Mouse (Mus musculus) lung, embryonic 16.5 days (tissue): ENCODE measurements around the gene Tmem59l. TPM values are rescaled to one million over a fixed set of nuclear protein-coding genes. Genes with fewer than 3 reads are reported as not detected.

ENCODE experiments used
- ATAC-seq: fragments of 200-750 bp; cut with Nextera tagmentation; 2 replicates; pipeline ENCODE4 v1.8.0; 2017; ENCODE audit warnings: low read depth, mild to moderate bottlenecking, moderate library complexity
- H3K27ac ChIP-seq: fragments of 300-500 bp; sonication (generic); 2 replicates; pipeline ENCODE4 v1.5.1; 2014; ENCODE audit warnings: mild to moderate bottlenecking, control low read depth, low read length
- H3K27me3 ChIP-seq: fragments of 300-500 bp; sonication (generic); 2 replicates; pipeline ENCODE4 v1.6.1; 2014; ENCODE audit warnings: low read depth, low read length, mixed read lengths; ENCODE audit not compliant: control insufficient read depth, insufficient read depth
- H3K36me3 ChIP-seq: fragments of 300-500 bp; sonication (generic); 2 replicates; pipeline ENCODE4 v1.6.1; 2014; ENCODE audit warnings: low read length; ENCODE audit not compliant: control insufficient read depth, insufficient read depth
- H3K4me1 ChIP-seq: fragments of 300-500 bp; sonication (generic); replicated peaks from 2 replicates; pipeline ENCODE4 v1.6.1; 2014; ENCODE audit warnings: low read length, mixed read lengths; ENCODE audit not compliant: control insufficient read depth, insufficient read depth
- H3K4me2 ChIP-seq: fragments of 300-500 bp; sonication (generic); 2 replicates; pipeline ENCODE4 v1.6.1; 2014; ENCODE audit warnings: low read depth, low read length, control low read depth
- H3K4me3 ChIP-seq: fragments of 300-500 bp; sonication (generic); 2 replicates; pipeline ENCODE4 v1.5.1; 2014; ENCODE audit warnings: mild to moderate bottlenecking, low read length, control low read depth
- H3K9ac ChIP-seq: fragments of 300-500 bp; sonication (generic); 2 replicates; pipeline ENCODE4 v1.6.1; 2014; ENCODE audit warnings: low read length, control low read depth
- H3K9me3 ChIP-seq: fragments of 300-500 bp; sonication (generic); 2 replicates; pipeline ENCODE4 v1.6.1; 2016; ENCODE audit warnings: low read length; ENCODE audit not compliant: control insufficient read depth
- WGBS: fragments of 180-500 bp; shearing (Covaris S2); extraction: QIAGEN DNeasy Blood & Tissue Kit; methylation state at CpG from one replicate; pipeline ENCODE4 v1.1.7; 2014; 5-methylcytosine and 5-hydroxymethylcytosine counted together
- polyA plus RNA-seq: library from polyadenylated mRNA; unstranded; fragments of >200 nt; fragmentation: Nextera tagmentation; extraction: Ambion mirVana; gene quantifications from 2 replicates; pipeline ENCODE4 v1.2.1, GENCODE M21; 2015

Tmem59l gene
- polyA plus RNA-seq, 1 experiment from 2014 or later = 5.6 TPM

DNA sequence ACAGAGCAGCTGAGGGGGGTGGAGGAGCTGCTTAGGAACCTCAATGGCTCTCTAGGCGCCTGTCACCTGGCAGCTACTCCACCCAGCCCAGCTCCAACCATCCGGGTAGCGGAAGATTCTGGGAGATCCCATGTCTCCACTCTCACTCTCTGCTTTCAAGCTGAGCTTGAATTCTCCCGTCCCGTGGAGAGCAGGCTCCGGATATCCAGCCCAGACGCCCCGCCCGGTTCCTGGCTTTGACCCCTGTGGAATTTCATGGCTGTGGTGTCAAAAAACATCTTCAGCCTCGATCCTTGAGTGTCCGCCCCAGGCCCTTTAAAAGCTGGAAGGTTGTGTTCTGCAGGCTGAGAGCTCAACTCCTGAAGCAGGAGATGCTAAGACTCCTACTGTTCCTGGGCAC, 20.4 kb downstream of the Tmem59l start:
- 51% methylated on average over 11 of the region's 11 CpGs for WGBS
- Histone ChIP-seq H3K4me3 (no peak overlapping the region), H3K9ac (no peak overlapping the region), H3K36me3 (peaks cover 7% of the 10 kb centered on the region; the same call in 1 of the 2 replicates), H3K27me3 (no peaks in the 10 kb centered on the region), H3K27ac (no peak overlapping the region), H3K4me2 (no peak overlapping the region), H3K4me1 (peaks cover 34% of the 10 kb centered on the region), H3K9me3 (no peaks in the 10 kb centered on the region)
- no peak for ATAC-seq

DNA sequence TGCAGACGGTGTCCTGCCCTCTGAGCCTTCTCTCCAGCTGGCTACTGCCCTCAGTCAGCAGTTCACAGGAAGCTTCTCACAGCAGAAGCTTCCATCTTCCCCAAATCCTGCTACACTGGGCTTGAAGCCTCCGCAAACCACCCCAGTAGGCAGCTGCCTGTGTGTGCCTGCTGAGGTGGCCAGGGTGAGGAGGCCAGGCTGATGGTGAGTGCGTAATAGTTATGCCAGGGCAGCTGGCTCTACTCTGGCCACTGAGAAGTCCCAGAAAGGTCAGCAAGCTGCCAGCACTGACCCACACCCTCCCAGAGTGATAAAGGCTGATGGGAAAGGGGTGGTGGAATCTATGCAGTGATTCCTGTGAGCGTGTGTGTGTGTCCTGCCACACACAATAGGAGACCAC, 20.9 kb downstream of the Tmem59l start:
- no peak for ATAC-seq
- H3K27me3 ChIP-seq = no peaks in the 10 kb centered on the region
- H3K4me3 ChIP-seq = no peak overlapping the region
- no peak overlapping the region for H3K9ac ChIP-seq
- 82% methylated on average over 4 of the region's 4 CpGs for WGBS
- H3K27ac ChIP-seq = no peak overlapping the region
- no peaks in the 10 kb centered on the region for H3K9me3 ChIP-seq
- no peak overlapping the region for H3K4me2 ChIP-seq
- H3K4me1 ChIP-seq = peaks cover 34% of the 10 kb centered on the region
- peaks cover 7% of the 10 kb centered on the region; the same call in 1 of the 2 replicates for H3K36me3 ChIP-seq

DNA sequence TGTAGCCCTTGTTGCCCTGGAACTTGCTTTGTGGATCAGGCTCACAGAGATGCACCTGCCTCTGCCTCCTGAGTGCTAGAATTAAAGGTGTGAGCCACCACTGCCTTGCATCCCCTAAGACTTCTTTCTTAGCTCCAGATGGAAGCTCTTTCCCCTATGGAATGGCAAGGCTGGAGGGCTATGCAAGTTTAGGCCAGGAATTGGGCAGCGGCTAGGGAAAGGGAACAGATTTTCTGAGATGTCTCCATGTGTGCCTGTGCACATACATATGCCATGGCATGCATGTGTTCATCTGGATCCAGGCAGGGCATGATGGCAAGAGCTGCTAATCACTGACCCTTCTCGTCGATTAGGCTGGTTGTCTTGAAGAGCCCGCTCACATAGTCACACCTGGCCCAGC, 21.5 kb downstream of the Tmem59l start:
- WGBS = 98% methylated on average over 4 of the region's 4 CpGs
- no peak overlapping the region for H3K9ac ChIP-seq
- no peak overlapping the region for H3K4me2 ChIP-seq
- no peak for ATAC-seq
- H3K27me3 ChIP-seq = no peaks in the 10 kb centered on the region
- H3K4me3 ChIP-seq = no peak overlapping the region
- H3K4me1 ChIP-seq = peaks cover 34% of the 10 kb centered on the region
- H3K9me3 ChIP-seq = no peaks in the 10 kb centered on the region
- peaks cover 7% of the 10 kb centered on the region; the same call in 1 of the 2 replicates for H3K36me3 ChIP-seq
- no peak overlapping the region for H3K27ac ChIP-seq

- peaks cover 24% of the 10 kb centered on the region for H3K4me1 ChIP-seq
- ATAC-seq = no peak
- H3K36me3 ChIP-seq = peaks cover 8% of the 10 kb centered on the region; the same call in 1 of the 2 replicates
- H3K27me3 ChIP-seq = no peaks in the 10 kb centered on the region
- no peak overlapping the region for H3K4me2 ChIP-seq
- no peaks in the 10 kb centered on the region for H3K9me3 ChIP-seq
- H3K9ac ChIP-seq = no peak overlapping the region
- H3K27ac ChIP-seq = no peak overlapping the region
- WGBS = 89% methylated on average over 6 of the region's 6 CpGs
- H3K4me3 ChIP-seq = no peak overlapping the region
Measured at GRCm38 (mm10) chr8:70464162-70464561, 23.0 kb downstream of the Tmem59l start.

DNA sequence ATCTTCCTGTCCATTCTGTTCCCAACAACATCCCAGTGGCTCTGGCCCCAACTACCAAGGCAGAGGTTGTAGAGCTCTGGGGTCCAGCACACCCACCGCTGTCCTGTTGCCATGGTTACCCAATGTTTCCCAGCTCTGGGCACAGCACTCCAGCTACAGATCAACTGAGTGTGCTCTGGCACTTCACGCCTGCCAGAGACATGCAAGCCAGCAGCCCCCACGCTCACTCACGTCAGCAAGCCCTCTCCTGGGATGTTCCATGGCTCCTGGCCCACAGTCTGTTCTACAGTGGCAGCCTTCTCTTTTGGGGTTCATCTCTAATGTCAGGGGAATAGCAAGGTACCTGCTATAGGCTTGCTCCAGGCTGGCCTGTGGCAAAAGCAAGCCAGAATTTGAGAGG, 23.9 kb downstream of the Tmem59l start:
- Histone ChIP-seq H3K9ac (no peak overlapping the region), H3K27me3 (no peaks in the 10 kb centered on the region), H3K4me1 (peaks cover 15% of the 10 kb centered on the region), H3K4me3 (no peak overlapping the region), H3K9me3 (no peaks in the 10 kb centered on the region), H3K4me2 (no peak overlapping the region), H3K36me3 (peaks cover 8% of the 10 kb centered on the region; the same call in 1 of the 2 replicates), H3K27ac (no peak overlapping the region)
- WGBS = 67% methylated on average over 4 of the region's 4 CpGs
- no peak for ATAC-seq

DNA sequence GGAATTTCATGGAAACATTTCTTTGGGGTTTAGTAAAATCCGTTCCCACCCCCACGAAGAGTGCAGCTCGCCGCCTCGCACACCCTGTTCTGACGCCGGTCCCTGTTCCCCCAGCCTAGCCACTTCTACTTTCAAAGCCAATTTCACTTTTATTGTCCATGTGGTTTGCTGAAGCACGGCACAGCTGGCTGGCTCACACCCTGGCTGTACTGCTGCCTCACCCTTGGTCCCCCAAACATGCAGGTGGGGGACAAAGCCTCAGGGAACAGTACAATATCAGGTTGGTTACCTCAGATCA, 24.7 kb downstream of the Tmem59l start:
- no peaks in the 10 kb centered on the region for H3K27me3 ChIP-seq
- no peak overlapping the region for H3K4me2 ChIP-seq
- no peaks in the 10 kb centered on the region for H3K9me3 ChIP-seq
- H3K4me1 ChIP-seq = peaks cover 9% of the 10 kb centered on the region
- WGBS = 92% methylated on average over 8 of the region's 8 CpGs
- no peak overlapping the region for H3K27ac ChIP-seq
- H3K9ac ChIP-seq = no peak overlapping the region
- no peak overlapping the region for H3K4me3 ChIP-seq
- peaks cover 8% of the 10 kb centered on the region; the same call in 1 of the 2 replicates for H3K36me3 ChIP-seq
- ATAC-seq = no peak

- Histone ChIP-seq H3K27me3 (no peaks in the 10 kb centered on the region), H3K27ac (no peak overlapping the region), H3K4me2 (no peak overlapping the region), H3K9ac (no peak overlapping the region), H3K36me3 (peaks cover 8% of the 10 kb centered on the region; the same call in 1 of the 2 replicates), H3K9me3 (no peaks in the 10 kb centered on the region), H3K4me3 (no peak overlapping the region), H3K4me1 (peaks cover 6% of the 10 kb centered on the region)
- ATAC-seq = no peak
- 77% methylated on average over 16 of the region's 16 CpGs for WGBS
Measured at GRCm38 (mm10) chr8:70461765-70462515, 25.2 kb downstream of the Tmem59l start.

GRCm38 (mm10) chr8:70460606-70461005, 26.6 kb downstream of the Tmem59l start:
- no peak for ATAC-seq

DNA sequence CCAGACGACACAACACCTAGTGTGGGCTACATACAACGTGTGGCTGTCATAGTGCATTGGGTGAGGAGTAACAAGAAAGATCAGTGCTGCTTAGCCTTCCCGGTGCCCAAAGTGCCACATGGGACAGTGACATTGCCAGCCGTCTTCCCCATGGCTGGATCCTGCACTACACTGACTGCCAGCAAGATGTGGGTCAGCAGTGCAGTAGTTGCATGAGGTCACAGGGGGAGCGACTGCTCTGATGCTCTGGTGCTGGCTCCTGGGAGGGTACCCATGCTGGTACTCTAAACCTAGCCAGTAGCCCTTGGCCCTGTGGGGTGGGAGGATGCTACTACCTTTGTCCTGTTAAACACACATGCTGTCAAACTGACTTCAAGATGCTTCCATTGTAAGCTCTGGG, 27.0 kb downstream of the Tmem59l start:
- Histone ChIP-seq H3K9ac (no peak overlapping the region), H3K36me3 (0 out of 2 replicates have a peak, but pooled peaks cover 2% of the 10 kb centered on the region), H3K4me2 (no peak overlapping the region), H3K4me3 (no peak overlapping the region), H3K27me3 (no peaks in the 10 kb centered on the region), H3K4me1 (0 out of 2 replicates have a peak, but pooled peaks cover 5% of the 10 kb centered on the region), H3K9me3 (no peaks in the 10 kb centered on the region), H3K27ac (no peak overlapping the region)
- ATAC-seq = no peak
- 79% methylated on average over 5 of the region's 5 CpGs for WGBS

More at GRCm38 (mm10) chr8:70460606-70461005, 26.6 kb downstream of the Tmem59l start:
- Histone ChIP-seq H3K4me2 (no peak overlapping the region), H3K4me3 (no peak overlapping the region), H3K9me3 (no peaks in the 10 kb centered on the region), H3K36me3 (peaks cover 2% of the 10 kb centered on the region; the same call in 1 of the 2 replicates), H3K9ac (no peak overlapping the region), H3K27me3 (no peaks in the 10 kb centered on the region), H3K4me1 (0 out of 2 replicates have a peak, but pooled peaks cover 5% of the 10 kb centered on the region), H3K27ac (no peak overlapping the region)
- 72% methylated on average over 9 of the region's 9 CpGs for WGBS
